Mouse (Mus musculus) lung, postnatal 0 days (tissue): ENCODE measurements around the gene Cbfb. TPM values are rescaled to one million over a fixed set of nuclear protein-coding genes. Genes with fewer than 3 reads are reported as not detected.

Experiments used
- ATAC-seq: fragments of 200-750 bp; cut with Nextera tagmentation; 2 replicates; pipeline ENCODE4 v1.8.0; 2017; ENCODE audit warnings: moderate library complexity
- DNase-seq: peaks from one replicate; pipeline ENCODE4 v3.0.0-alpha.2; 2016; ENCODE audit warnings: low spot score
- H3K27ac ChIP-seq: fragments of 300-500 bp; sonication (generic); 2 replicates; pipeline ENCODE4 v1.5.1; 2014; ENCODE audit warnings: antibody characterized with exemption, mild to moderate bottlenecking, low read length, mixed read lengths
- H3K27me3 ChIP-seq: fragments of 300-500 bp; sonication (generic); replicated peaks from 2 replicates; pipeline ENCODE4 v1.6.1; 2014; ENCODE audit warnings: low read length, mixed read lengths; ENCODE audit not compliant: insufficient read depth
- H3K36me3 ChIP-seq: fragments of 300-500 bp; sonication (generic); 2 replicates; pipeline ENCODE4 v1.6.1; 2014; ENCODE audit warnings: low read length, mixed read lengths; ENCODE audit not compliant: insufficient read depth
- H3K4me1 ChIP-seq: fragments of 300-500 bp; sonication (generic); 2 replicates; pipeline ENCODE4 v1.6.1; 2014; ENCODE audit warnings: antibody characterized with exemption, low read depth, low read length, mixed read lengths; ENCODE audit not compliant: insufficient read depth
- H3K4me2 ChIP-seq: fragments of 300-500 bp; sonication (generic); replicated peaks from 2 replicates; pipeline ENCODE4 v1.6.1; 2014; ENCODE audit warnings: low read depth, mild to moderate bottlenecking, low read length, moderate library complexity, mixed read lengths
- H3K4me3 ChIP-seq: fragments of 300-500 bp; sonication (generic); 2 replicates; pipeline ENCODE4 v1.5.1; 2014; ENCODE audit warnings: low read depth, low read length
- H3K9ac ChIP-seq: fragments of 300-500 bp; sonication (generic); replicated peaks from 2 replicates; pipeline ENCODE4 v1.6.1; 2014; ENCODE audit warnings: low read depth, mild to moderate bottlenecking
- H3K9me3 ChIP-seq: fragments of 300-500 bp; sonication (generic); 2 replicates; pipeline ENCODE4 v1.6.1; 2016; ENCODE audit warnings: low read length, mixed read lengths
- CTCF ChIP-seq: IDR thresholded peaks from 2 replicates; pipeline ENCODE4 v1.5.1; 2016; ENCODE audit warnings: antibody characterized with exemption, mild to moderate bottlenecking
- EP300 ChIP-seq: IDR thresholded peaks from 2 replicates; pipeline ENCODE4 v1.6.1; 2016; ENCODE audit warnings: antibody characterized with exemption, mild to moderate bottlenecking, control low read depth
- WGBS: fragments of 180-500 bp; shearing (Covaris S2); extraction: QIAGEN DNeasy Blood & Tissue Kit; methylation state at CpG from one replicate; pipeline ENCODE4 v1.1.7; 2014; 5-methylcytosine and 5-hydroxymethylcytosine counted together
- polyA plus RNA-seq: library from polyadenylated mRNA; unstranded; fragments of >200 nt; fragmentation: Nextera tagmentation; extraction: Ambion mirVana; gene quantifications from 2 replicates; pipeline ENCODE4 v1.2.1, GENCODE M21; 2015

The Cbfb gene
- polyA plus RNA-seq, 1 experiment from 2014 or later = 29.0 TPM

GRCm38 (mm10) chr8:105152623-105153398, 17.7 kb upstream of the Cbfb start:
- H3K9me3 ChIP-seq = no peaks in the 10 kb centered on the region
- peak overlapping the region; percentile 12; the same call in 1 of the 2 replicates for H3K4me3 ChIP-seq
- 0 out of 2 replicates have a peak, but pooled peaks cover 3% of the 10 kb centered on the region for H3K27me3 ChIP-seq
- H3K9ac ChIP-seq = 0 out of 2 replicates have a peak overlapping the region, but pooled peaks have one; percentile 8
- ATAC-seq (peak; percentile 54), DNase-seq (peak; percentile 71)
- peak overlapping the region; percentile 59 for H3K4me2 ChIP-seq
- H3K27ac ChIP-seq = no peak overlapping the region
- H3K36me3 ChIP-seq = no peaks in the 10 kb centered on the region
- TF ChIP-seq EP300 (no peak), CTCF (no peak)
- 0 out of 2 replicates have a peak, but pooled peaks cover 5% of the 10 kb centered on the region for H3K4me1 ChIP-seq
- WGBS = 4% methylated on average over 27 of the region's 27 CpGs

GRCm38 (mm10) chr8:105154316-105154715, 16.2 kb upstream of the Cbfb start:
- DNase-seq (no peak), ATAC-seq (no peak)
- 75% methylated on average over 5 of the region's 5 CpGs for WGBS

DNA sequence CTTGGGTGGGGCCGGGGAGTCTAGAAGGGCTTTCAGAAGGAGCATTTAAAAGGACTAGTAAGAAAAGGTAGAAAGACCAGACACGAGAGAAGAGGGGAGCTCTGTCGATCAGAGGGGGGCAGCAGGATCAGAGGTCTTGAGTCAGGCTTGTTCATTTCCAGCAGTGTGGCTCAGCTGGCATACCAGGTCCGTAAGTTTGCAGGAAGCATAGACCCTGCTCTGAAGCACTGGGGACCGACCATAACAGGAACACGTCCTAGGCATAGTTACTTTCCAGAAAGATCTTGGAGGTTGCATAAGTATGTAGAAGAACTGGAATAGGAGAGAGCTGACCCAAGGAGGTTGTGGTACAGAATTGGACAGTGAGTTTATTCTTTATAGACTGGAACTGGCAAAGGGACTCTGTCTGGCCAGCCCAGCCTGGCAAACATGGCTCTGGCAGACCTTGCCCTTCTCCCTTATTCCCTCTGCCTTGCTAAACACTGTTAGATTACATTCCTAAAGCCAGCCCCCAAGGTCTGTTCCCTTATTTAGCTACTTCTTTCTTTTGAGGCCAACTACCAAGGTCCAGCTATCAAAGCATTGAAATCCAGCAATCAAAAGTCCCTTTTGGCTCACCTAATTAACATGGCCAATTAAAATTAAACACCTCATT, 15.3 kb upstream of the Cbfb start:
- no peak for ATAC-seq
- H3K9ac ChIP-seq = no peak overlapping the region
- H3K4me3 ChIP-seq = no peak overlapping the region
- no peaks in the 10 kb centered on the region for H3K9me3 ChIP-seq
- no peak overlapping the region for H3K4me2 ChIP-seq
- 0 out of 2 replicates have a peak, but pooled peaks cover 5% of the 10 kb centered on the region for H3K4me1 ChIP-seq
- no peak for DNase-seq
- H3K36me3 ChIP-seq = no peaks in the 10 kb centered on the region
- H3K27ac ChIP-seq = no peak overlapping the region
- 0 out of 2 replicates have a peak, but pooled peaks cover 3% of the 10 kb centered on the region for H3K27me3 ChIP-seq
- 81% methylated on average over 6 of the region's 6 CpGs for WGBS
- no peak for TF ChIP-seq CTCF
- TF ChIP-seq EP300 = no peak

More at GRCm38 (mm10) chr8:105154316-105154715, 16.2 kb upstream of the Cbfb start:
- Histone ChIP-seq H3K36me3 (no peaks in the 10 kb centered on the region), H3K27ac (no peak overlapping the region), H3K27me3 (0 out of 2 replicates have a peak, but pooled peaks cover 3% of the 10 kb centered on the region), H3K9me3 (no peaks in the 10 kb centered on the region), H3K9ac (no peak overlapping the region), H3K4me1 (0 out of 2 replicates have a peak, but pooled peaks cover 5% of the 10 kb centered on the region), H3K4me3 (no peak overlapping the region), H3K4me2 (no peak overlapping the region)
- TF ChIP-seq EP300 (no peak), CTCF (no peak)

DNA sequence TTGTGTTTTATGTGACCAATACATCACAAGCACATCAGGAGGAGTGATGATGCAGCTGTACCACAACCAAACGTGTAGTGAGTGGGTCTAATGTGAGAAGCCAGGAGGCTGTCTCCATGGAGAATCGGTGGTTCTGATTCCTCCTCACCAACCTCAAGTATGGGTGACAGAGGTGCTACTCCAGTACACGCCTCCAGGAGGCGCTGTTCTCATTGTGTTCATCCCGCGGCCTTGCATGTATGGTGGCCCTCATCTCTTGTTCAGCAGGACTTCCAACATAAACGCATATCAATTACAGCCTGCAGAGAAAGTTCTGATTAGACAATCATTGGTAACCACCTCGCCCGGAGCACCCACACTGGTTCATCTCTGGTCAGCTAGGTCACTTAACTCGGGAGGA, 12.9 kb upstream of the Cbfb start:
- Histone ChIP-seq H3K4me3 (no peak overlapping the region), H3K27ac (no peak overlapping the region), H3K27me3 (0 out of 2 replicates have a peak, but pooled peaks cover 3% of the 10 kb centered on the region), H3K4me2 (no peak overlapping the region), H3K9ac (no peak overlapping the region), H3K4me1 (0 out of 2 replicates have a peak, but pooled peaks cover 5% of the 10 kb centered on the region), H3K36me3 (no peaks in the 10 kb centered on the region), H3K9me3 (no peaks in the 10 kb centered on the region)
- peak; percentile 83 for TF ChIP-seq CTCF
- TF ChIP-seq EP300 = no peak
- DNase-seq (peak; percentile 56), ATAC-seq (no peak)
- WGBS = 48% methylated on average over 10 of the region's 10 CpGs

- 0 out of 2 replicates have a peak, but pooled peaks cover 3% of the 10 kb centered on the region for H3K27me3 ChIP-seq
- H3K4me2 ChIP-seq = no peak overlapping the region
- no peaks in the 10 kb centered on the region for H3K36me3 ChIP-seq
- 0 out of 2 replicates have a peak, but pooled peaks cover 3% of the 10 kb centered on the region for H3K4me1 ChIP-seq
- no peak overlapping the region for H3K4me3 ChIP-seq
- H3K27ac ChIP-seq = no peak overlapping the region
- no peak overlapping the region for H3K9ac ChIP-seq
- TF ChIP-seq CTCF (no peak), EP300 (no peak)
- WGBS = 66% methylated on average over 3 of the region's 3 CpGs
- ATAC-seq = no peak
- DNase-seq = no peak
- no peaks in the 10 kb centered on the region for H3K9me3 ChIP-seq
These were observed 12.4 kb upstream of the Cbfb start for GRCm38 (mm10) chr8:105158084-105158483.

- Histone ChIP-seq H3K36me3 (no peaks in the 10 kb centered on the region), H3K9ac (no peak overlapping the region), H3K27me3 (no peaks in the 10 kb centered on the region), H3K4me2 (no peak overlapping the region), H3K27ac (no peak overlapping the region), H3K9me3 (no peaks in the 10 kb centered on the region), H3K4me3 (no peak overlapping the region), H3K4me1 (no peaks in the 10 kb centered on the region)
- peak; percentile 5 for DNase-seq
- no peak for ATAC-seq
- WGBS = 26% methylated on average over 3 of the region's 3 CpGs
- no peak for TF ChIP-seq EP300
- TF ChIP-seq CTCF = no peak
These were observed 9.3 kb upstream of the Cbfb start for GRCm38 (mm10) chr8:105161121-105161652.
